Mouse (Mus musculus): ENCODE results near the gene Adat1. TPM values are rescaled to one million over a fixed set of nuclear protein-coding genes. Genes with fewer than 3 reads are reported as not detected.
A peak's percentile ranks its signal among the peaks of the same experiment; 100 is the strongest.

Adat1 gene
- polyA plus RNA-seq, 1 experiment from 2014 or later, result 5.6 TPM

- no peak overlapping the region for H3K9ac ChIP-seq (replicated peaks; ENCODE audit: low read length)
- no peak overlapping the region for H3K27ac ChIP-seq (replicated peaks; ENCODE audit: low read depth, low read length)
- 83% methylated on average over 8 of the region's 8 CpGs for WGBS
- H3K36me3 ChIP-seq (ENCODE audit: control insufficient read depth, insufficient read depth, low read length), result no peaks in the 10 kb centered on the region
- DNase-seq (no peak), ATAC-seq (ENCODE audit: low FRiP score, low TSS enrichment) (no peak)
- no peaks in the 10 kb centered on the region for H3K27me3 ChIP-seq (ENCODE audit: control insufficient read depth, insufficient read depth, low read length)
- no peaks in the 10 kb centered on the region for H3K4me1 ChIP-seq (ENCODE audit: control insufficient read depth, insufficient read depth, low read length)
- no peak overlapping the region for H3K4me2 ChIP-seq (ENCODE audit: low read length)
- no peak overlapping the region for H3K4me3 ChIP-seq (replicated peaks; ENCODE audit: low read depth, low read length)
- no peaks in the 10 kb centered on the region for H3K9me3 ChIP-seq (ENCODE audit: control insufficient read depth, low read length)
These were observed 62.3 kb downstream of the Adat1 start for GRCm38 (mm10) chr8:111929648-111930344.

- ATAC-seq (ENCODE audit: low FRiP score, low TSS enrichment), result no peak
- H3K4me2 ChIP-seq (ENCODE audit: low read length), result no peak overlapping the region
- no peaks in the 10 kb centered on the region for H3K4me1 ChIP-seq (ENCODE audit: control insufficient read depth, insufficient read depth, low read length)
- H3K36me3 ChIP-seq (ENCODE audit: control insufficient read depth, insufficient read depth, low read length), result no peaks in the 10 kb centered on the region
- H3K27me3 ChIP-seq (ENCODE audit: control insufficient read depth, insufficient read depth, low read length), result no peaks in the 10 kb centered on the region
- H3K4me3 ChIP-seq (replicated peaks; ENCODE audit: low read depth, low read length), result no peak overlapping the region
- no peak for DNase-seq
- WGBS, result 93% methylated on average over 7 of the region's 7 CpGs
- H3K9ac ChIP-seq (replicated peaks; ENCODE audit: low read length), result no peak overlapping the region
- no peaks in the 10 kb centered on the region for H3K9me3 ChIP-seq (ENCODE audit: control insufficient read depth, low read length)
- H3K27ac ChIP-seq (replicated peaks; ENCODE audit: low read depth, low read length), result no peak overlapping the region
These were observed 67.1 kb downstream of the Adat1 start for GRCm38 (mm10) chr8:111924976-111925375.

DNA sequence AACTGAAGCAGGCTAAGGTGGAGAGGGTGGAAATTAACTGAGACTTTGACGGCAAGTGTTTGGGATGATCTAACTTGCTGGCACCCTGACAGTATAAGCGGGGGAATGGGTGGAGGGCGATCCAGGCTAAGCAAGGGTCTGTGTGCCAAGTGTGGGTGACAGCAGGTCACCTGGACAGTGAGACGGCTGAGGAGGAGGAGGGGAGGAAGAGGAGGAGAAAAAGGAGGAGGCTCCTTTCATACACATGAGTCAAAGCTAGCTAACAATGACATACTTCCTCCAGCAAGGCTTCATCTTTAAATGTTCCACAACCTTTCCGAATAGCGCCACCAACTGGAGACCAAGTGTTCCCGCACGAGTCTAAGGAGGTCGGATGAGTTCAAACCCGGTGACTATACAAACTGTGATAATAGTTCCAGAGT lies 68.7 kb downstream of the Adat1 start:
- Histone ChIP-seq H3K4me2 (ENCODE audit: low read length) (no peak overlapping the region), H3K9me3 (ENCODE audit: control insufficient read depth, low read length) (no peaks in the 10 kb centered on the region), H3K4me1 (ENCODE audit: control insufficient read depth, insufficient read depth, low read length) (no peaks in the 10 kb centered on the region), H3K27ac (replicated peaks; ENCODE audit: low read depth, low read length) (no peak overlapping the region), H3K9ac (replicated peaks; ENCODE audit: low read length) (no peak overlapping the region), H3K4me3 (replicated peaks; ENCODE audit: low read depth, low read length) (no peak overlapping the region), H3K27me3 (ENCODE audit: control insufficient read depth, insufficient read depth, low read length) (no peaks in the 10 kb centered on the region), H3K36me3 (ENCODE audit: control insufficient read depth, insufficient read depth, low read length) (peaks cover 2% of the 10 kb centered on the region; the same call in 1 of the 2 replicates)
- ATAC-seq (ENCODE audit: low FRiP score, low TSS enrichment), result no peak
- DNase-seq, result peak; percentile 60
- 35% methylated on average over 10 of the region's 10 CpGs for WGBS

DNA sequence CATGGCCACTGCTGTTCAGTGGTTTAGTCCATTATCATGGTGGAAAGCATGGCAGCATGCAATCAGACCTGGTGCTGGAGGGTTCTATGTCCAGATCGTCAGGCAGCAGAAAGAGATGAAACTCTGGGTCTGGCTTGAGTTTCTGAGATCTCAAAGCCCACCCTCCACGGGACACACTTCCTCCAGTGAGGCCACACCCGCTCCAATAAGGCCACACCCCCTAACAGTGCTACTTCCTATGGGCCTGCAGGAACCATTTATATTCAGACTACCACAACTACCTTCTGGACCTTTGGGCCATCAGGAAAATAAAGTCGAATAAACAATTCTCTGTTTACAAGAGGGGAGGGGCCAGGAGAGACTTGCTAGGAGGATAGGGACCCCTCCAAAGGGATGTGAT lies 71.1 kb downstream of the Adat1 start:
- Histone ChIP-seq H3K9me3 (ENCODE audit: control insufficient read depth, low read length) (no peaks in the 10 kb centered on the region), H3K4me1 (ENCODE audit: control insufficient read depth, insufficient read depth, low read length) (no peaks in the 10 kb centered on the region), H3K27me3 (ENCODE audit: control insufficient read depth, insufficient read depth, low read length) (no peaks in the 10 kb centered on the region), H3K27ac (replicated peaks; ENCODE audit: low read depth, low read length) (no peak overlapping the region), H3K4me2 (ENCODE audit: low read length) (no peak overlapping the region), H3K4me3 (replicated peaks; ENCODE audit: low read depth, low read length) (no peak overlapping the region), H3K36me3 (ENCODE audit: control insufficient read depth, insufficient read depth, low read length) (peaks cover 9% of the 10 kb centered on the region), H3K9ac (replicated peaks; ENCODE audit: low read length) (no peak overlapping the region)
- WGBS, result 89% methylated on average over 4 of the region's 4 CpGs
- no peak for ATAC-seq (ENCODE audit: low FRiP score, low TSS enrichment)
- DNase-seq, result no peak

- Histone ChIP-seq H3K4me3 (replicated peaks; ENCODE audit: low read depth, low read length) (no peak overlapping the region), H3K27ac (replicated peaks; ENCODE audit: low read depth, low read length) (no peak overlapping the region), H3K9me3 (ENCODE audit: control insufficient read depth, low read length) (no peaks in the 10 kb centered on the region), H3K9ac (replicated peaks; ENCODE audit: low read length) (no peak overlapping the region), H3K27me3 (ENCODE audit: control insufficient read depth, insufficient read depth, low read length) (no peaks in the 10 kb centered on the region), H3K4me2 (ENCODE audit: low read length) (no peak overlapping the region), H3K36me3 (ENCODE audit: control insufficient read depth, insufficient read depth, low read length) (peaks cover 9% of the 10 kb centered on the region), H3K4me1 (ENCODE audit: control insufficient read depth, insufficient read depth, low read length) (no peaks in the 10 kb centered on the region)
- no peak for ATAC-seq (ENCODE audit: low FRiP score, low TSS enrichment)
- WGBS, result 94% methylated on average over 2 of the region's 2 CpGs
- DNase-seq, result no peak
These were observed 72.4 kb downstream of the Adat1 start for GRCm38 (mm10) chr8:111919663-111920062.

Other genes starting within 250 kb of the Adat1 start
- gene Bcar1, start 248.5 kb downstream of the Adat1 start, polyA plus RNA-seq (2014; fragmentation: Nextera tagmentation; extraction: Ambion mirVana), result 43.7 and 52.7 TPM in 2 replicates
- 167 and 184 TPM in 2 replicates for gene Cfdp1, start 138.0 kb downstream of the Adat1 start, polyA plus RNA-seq (2014; fragmentation: Nextera tagmentation; extraction: Ambion mirVana)
- gene Tmem170, start 115.6 kb downstream of the Adat1 start, polyA plus RNA-seq (2014; fragmentation: Nextera tagmentation; extraction: Ambion mirVana), result 3.0 and 3.6 TPM in 2 replicates
- gene Chst5, start 81.9 kb downstream of the Adat1 start, polyA plus RNA-seq (2014; fragmentation: Nextera tagmentation; extraction: Ambion mirVana), result 3.1 and 3.2 TPM in 2 replicates
- 14.8 and 16.7 TPM in 2 replicates for gene Tmem231, start 58.4 kb downstream of the Adat1 start, polyA plus RNA-seq (2014; fragmentation: Nextera tagmentation; extraction: Ambion mirVana)
- gene Gabarapl2, start 51.6 kb downstream of the Adat1 start, polyA plus RNA-seq (2014; fragmentation: Nextera tagmentation; extraction: Ambion mirVana), result 490 and 510 TPM in 2 replicates
- gene Kars, start 19.0 kb upstream of the Adat1 start, polyA plus RNA-seq (2014; fragmentation: Nextera tagmentation; extraction: Ambion mirVana), result 145 and 186 TPM in 2 replicates
- gene Terf2ip, start 19.1 kb upstream of the Adat1 start, polyA plus RNA-seq (2014; fragmentation: Nextera tagmentation; extraction: Ambion mirVana), result 58.3 and 59.0 TPM in 2 replicates
- gene Gm6793, start 22.7 kb upstream of the Adat1 start, polyA plus RNA-seq (2014; fragmentation: Nextera tagmentation; extraction: Ambion mirVana), result 1.2 and 1.3 TPM in 2 replicates

Measured in midbrain, embryonic 14.5 days (tissue).